Mouse (Mus musculus) cerebellum, adult 9-10 months (tissue): ENCODE measurements around the gene Wdr6.

ENCODE experiments used
- DNase-seq: peaks from one replicate; pipeline ENCODE4 v3.0.0; 2022

Gene Wdr6

DNA sequence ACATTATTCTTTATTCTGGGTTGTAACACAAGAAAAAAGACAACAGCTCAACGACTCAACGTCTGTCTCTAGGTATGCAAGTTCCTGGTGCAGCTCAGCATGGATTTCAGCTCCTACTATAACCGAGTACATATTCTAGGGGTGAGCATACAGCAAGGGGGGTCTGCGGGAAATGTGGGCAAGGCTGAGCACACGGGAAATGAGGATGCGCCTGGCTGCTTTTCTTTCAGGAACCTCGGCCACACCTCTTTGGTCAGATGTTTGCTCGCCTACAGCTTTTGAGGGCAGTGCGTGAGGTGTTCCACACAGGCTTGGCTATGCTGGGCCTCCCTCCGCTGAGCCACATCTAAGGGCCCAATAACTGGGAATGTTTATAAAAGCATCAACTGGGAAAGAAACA is 6.2 kb downstream of the Wdr6 start:
- DNase-seq, result no peak

DNA sequence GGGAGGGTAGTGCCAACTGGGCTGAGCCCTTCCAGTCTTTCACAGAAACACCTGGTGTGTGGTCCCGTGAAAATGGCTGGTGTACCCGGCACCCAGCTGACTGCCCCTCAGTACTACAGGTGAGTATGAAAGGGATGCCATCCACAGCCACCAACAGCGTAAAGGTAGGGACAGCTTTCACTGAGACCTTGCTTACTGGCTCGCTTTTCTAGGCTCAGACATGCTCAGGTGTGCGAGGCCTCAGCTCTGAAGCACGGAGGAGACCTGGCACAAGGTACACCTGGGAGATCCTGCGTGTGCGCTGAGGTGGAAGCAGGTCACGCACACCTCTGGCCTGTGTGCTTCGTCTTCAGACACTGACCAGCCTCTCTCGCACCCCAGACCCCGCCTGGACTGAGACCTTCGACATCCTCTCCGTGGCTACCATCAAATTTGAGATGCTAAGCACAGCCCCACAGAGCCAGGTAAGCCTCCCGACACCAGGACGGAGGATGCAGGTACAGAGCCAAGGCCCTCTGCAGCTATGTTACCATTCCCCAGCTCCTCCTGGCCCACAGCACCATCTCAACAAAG is 7.1 kb downstream of the Wdr6 start:
- peak; percentile 42 for DNase-seq

DNA sequence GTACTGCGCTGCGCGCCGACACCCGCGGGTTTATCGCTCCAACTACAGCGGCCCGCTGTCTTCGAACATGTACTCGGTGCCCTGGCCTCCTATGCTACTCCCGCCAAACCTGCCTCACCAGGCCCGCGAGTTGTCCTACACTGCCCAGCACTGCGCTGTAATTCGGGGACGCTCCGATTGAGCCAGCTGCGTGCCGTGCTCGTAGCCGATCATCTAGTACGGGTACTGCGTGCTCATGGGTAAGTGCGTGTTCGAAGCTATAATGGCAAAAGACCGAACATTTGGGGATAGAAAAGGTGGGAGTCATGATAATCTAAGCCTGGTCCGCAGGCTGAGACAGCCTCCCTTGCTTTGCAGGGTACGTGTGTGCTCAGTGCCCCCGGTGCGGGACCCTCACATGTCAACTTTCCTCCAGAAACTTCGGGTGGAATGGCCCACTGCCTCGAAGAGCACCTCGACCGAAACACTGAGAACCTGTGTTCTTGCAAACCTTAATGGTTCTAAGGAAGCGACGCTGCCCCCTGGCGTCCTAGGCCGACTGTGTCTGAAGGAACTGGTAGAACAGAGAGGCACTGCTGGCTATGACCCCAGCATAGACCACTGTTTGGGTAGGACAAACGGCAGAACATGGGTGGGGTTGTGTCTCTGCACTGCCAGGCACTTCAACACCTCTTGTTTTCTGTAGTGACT is 8.2 kb downstream of the Wdr6 start:
- peak; percentile 76 for DNase-seq

DNA sequence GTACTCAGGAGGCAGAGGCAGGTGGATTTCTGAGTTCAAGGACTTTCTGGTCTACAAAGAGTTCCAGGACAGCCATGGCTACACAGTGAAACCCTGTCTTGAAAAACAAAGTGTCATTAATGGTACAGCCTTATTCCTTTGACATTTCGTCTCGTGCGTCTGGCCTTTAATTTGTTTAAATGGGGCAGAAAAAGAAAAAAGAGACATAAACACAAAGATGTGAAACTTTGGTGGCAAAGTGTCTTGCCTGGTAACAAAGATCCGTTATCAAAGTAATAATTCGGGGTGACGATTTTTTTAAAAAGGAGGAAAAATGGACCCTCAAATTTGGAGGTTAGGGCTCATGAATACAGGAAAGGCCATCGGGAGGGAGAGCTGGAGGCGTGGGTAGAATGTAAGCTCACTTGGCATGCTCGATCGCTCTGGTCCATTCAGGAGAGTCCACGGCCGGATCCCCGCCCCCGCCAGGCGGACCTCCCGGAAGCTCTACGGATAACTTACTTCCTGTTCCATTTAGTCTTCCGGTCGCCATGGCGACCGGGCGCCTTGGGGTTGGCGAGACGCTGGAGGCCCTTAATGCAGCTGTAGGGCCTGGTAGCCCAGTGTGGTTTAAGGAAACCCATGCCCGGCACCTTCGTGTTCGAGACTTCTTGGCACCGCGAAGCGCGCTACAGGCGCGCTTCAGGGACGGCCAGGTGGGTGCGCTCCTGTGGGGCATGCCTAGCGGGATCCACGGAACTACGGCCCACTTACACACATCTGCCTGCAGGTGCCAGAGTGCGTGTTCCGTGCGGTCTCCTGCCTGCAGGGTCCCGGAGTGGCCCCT is 8.9 kb downstream of the Wdr6 start, which contains the start of gene Dalrd3:
Gene Dalrd3, plus strand, starts transcription at position 506 of the 826 bp plus-strand sequence.
- DNase-seq, result peak; percentile 92

DNA sequence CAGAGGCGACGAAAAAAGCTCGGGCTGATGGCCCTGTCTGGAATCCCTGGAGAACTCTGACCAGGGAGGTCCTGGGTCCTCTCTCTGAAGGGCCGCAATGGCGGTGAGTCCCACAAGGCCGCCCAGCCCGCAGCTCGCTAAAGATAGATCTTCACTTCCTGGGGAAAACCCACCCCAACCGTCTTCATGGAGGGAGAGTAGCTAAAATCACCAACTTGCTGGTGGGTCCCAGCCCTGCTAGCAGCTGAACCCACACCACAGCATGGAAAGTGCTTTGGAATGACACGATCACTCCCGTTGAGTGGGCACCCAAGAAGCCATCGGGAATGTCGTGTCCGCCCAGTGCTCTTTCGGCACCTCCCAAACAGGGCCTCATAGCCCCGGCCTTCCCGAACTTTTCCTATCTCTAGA is 10.0 kb downstream of the Wdr6 start:
- peak; percentile 60 for DNase-seq

DNA sequence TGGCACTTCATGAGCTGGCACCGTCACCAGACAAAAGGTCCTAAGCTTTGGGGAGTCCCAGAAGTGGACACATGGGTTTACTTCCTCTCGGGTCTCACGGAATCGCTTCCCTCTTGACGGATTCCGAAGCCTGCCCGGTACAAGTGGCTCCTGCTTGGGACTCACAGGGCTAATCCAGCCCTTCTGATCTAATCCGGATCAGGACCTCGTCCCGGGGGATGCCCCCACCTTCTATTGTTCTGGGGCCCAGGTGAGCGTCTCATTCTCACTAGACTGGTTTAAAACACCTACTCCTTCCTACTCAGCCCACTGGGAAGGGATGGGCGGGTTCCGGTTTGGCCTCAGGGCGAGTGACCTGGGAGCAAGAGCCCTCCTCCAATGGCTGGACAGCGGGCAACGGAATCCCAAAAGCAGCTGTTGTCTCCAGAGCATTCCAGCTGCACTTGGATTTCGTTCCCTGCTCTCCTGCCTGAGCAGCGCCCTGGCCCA is 10.6 kb downstream of the Wdr6 start:
- DNase-seq, result no peak

DNA sequence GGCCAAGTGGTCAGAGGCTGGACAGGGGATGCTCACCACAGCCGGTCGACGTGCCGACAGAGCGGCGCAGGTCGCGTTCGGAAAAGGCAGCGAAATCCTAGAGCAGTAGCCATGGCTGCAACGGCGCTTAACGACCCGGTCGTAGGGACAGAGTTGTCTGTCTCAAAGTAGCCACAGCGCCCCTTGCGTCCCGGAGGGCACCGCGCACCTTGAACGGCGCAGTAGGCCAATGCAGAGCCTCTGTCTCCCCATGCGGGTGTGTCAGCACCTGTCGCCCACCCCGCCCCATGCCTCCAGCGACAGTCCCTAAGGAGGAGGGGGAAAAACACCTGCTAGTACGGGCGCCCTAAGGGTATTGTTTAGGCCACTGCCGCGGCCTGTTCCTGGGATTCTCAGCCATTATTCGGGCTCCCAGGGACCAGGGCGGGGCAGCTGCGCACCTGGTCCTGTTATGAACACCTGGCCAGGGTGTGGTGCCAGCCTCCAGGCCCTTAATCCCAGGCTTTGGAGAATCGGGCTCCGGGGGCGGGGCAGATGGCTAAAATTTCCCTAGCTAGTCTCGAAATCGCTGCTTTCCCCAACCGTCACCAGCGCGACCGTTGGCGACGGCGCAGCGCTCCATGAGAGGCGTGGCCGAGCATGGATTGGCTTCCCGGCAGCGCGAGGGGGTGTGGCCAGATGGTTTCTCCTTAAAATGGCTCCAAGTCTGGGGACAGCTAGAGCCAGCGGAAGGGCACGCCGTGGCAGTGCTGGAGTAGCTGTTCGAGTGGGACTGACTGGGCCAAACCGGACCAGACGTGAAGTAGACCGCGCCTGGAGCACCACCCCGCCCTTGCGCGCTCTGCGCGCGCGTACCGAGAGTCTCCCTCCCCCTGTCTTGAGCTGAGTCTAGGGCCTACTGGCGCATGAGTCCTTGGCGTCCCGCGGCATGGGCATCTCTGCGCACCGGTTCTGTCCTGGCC is 11.4 kb downstream of the Wdr6 start, which contains the start of gene Ndufaf3:
Gene Ndufaf3, minus strand, starts transcription at position 620 of the 962 bp plus-strand sequence.
- peak; percentile 96 for DNase-seq

DNA sequence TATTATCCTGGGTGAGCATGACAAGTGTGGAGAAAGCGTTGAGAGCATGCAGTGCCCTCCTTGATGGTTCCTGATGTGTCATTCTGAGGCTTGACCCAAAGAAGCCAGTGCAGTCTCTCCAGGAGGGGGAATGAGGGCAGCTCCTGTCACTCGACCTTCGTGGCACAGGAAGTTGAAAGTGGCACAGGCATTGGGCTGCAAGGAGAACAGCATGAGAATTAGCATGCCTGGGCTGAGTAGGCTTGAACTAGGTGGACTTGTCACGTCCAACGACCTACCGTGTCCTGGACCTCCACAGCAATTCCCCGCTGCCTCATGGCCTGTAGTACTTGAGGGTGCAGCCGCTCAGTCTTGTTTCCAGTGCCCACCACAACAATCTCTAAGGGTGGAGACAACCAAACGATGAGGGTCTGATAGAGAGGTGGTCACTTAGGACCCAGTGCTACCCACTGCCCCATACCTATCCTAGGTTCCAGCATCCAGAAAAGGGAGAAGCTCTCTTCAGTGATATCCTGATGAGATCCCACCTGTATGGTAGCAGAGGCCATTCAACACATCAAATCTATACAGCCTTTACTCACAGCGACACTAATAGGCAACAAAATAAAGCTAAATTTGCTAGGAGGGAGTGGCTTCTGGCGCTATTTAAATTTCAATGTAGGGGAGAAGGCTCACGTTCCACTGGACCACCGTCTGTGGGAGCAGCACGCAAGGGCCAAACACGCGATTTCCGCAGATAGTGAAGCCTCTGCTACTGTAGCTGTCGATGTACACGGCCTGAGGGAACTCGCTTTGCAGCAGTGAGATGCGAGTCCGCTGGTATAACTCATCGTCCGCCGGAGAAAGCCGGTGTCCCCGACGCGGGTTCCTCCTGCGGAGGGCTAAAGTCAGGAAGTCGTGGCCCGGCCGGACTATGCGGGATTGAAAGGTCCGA is 12.4 kb downstream of the Wdr6 start:
- no peak for DNase-seq

DNA sequence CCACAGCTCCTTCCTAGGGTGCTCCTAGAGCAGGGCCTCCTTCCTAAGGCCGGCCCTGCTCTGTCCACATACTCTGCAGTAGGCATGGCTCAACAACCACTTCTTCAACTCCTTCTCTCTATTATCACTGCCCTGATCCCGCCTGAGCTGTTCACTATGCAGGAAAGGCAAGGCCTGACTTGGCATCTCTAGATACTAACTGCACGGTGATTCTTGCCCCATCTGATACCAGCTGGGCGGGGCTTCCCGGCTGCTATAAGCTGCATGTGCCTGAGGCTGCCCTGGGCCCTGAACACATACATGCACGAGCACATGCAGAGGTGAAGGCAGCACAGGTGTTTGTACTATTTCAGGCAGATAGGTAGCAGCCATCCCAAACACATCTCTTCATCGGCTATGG is 14.4 kb downstream of the Wdr6 start:
- peak; percentile 50 for DNase-seq

DNA sequence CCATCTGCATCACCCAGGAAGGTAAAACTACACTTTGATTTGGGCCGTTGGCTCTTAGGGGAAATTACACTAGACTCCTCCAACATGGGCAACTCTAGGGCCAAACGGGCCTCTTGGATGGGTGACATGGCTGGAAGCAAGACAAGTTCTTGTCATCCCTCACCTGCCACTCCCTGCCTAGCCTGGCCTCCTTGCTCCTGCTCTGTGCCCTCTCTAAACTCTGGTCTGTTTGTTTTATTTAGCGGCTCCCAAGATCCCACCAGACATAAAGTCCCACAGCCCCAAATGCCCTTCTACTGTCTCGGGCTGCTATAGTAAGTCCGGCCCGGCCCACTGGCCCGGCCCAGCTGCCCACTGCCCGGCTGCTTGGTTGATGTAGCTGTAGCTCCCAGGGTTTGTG is 14.9 kb downstream of the Wdr6 start:
- no peak for DNase-seq

DNA sequence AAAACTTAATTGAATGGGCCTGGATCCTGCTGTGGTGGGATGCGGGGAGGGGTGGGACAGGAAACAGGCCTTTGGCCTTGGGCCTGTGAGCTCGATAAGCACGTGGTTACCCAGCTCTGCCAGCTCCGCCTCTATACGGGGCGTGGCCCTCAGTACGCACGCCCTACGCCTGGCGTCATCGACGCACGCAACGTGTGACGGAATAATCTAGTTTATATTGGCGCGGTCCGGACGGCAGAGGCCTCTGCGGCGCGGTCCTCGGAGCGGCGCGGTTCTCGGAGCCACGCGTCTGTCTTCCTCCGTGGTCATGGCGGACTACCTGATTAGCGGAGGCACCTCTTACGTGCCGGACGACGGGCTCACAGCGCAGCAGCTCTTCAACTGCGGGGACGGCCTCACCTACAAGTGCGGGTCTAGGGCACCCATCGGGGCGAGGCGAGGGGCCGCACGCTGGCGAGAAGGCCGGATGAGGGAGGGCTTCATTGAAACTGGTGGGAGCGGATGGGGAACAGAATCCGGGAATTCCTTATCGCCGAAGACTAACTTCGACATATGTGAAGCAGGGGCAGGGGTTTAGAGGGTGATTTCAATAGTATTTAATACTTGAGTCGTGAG is 18.2 kb downstream of the Wdr6 start, which contains the start of gene Impdh2:
Gene Impdh2, plus strand, starts transcription at position 60 of the 615 bp plus-strand sequence.
- peak; percentile 92 for DNase-seq

DNA sequence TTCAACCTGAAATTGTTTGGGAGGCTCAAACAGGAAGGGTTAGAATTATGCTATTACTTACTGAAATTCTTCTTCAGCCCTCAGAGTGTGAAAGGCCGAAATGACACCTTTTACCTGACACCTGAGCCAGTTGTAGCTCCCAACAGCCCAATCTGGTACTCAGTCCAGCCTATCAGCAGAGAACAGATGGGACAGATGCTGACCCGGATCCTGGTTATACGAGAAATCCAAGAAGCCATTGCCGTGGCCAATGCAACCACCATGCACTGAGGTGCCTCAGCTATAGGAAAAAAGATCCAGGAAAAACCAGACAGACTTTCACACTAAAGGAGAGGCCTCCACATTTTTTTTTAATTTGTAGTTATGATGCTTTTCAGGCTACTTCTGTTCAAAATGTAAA is 19.4 kb downstream of the Wdr6 start:
- no peak for DNase-seq

DNA sequence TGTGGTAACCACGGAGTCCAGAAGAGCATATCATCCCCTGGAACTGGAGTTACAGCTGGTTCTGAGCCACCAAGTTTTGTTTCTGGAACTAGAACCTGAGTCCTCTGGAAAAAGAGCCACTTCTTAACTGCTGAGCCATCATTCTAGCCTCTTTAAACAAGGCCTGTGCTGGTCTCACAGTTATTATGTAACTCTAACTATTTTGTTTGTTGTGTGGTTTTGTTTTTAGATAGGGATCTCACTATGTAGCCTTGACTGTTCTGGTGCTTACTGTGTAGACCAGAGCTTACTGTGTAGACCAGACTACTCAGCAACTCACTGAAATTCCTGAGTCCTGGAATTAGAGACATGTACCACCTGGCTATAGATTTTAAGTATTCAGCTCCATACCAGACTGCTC is 31.7 kb downstream of the Wdr6 start:
- no peak for DNase-seq

DNA sequence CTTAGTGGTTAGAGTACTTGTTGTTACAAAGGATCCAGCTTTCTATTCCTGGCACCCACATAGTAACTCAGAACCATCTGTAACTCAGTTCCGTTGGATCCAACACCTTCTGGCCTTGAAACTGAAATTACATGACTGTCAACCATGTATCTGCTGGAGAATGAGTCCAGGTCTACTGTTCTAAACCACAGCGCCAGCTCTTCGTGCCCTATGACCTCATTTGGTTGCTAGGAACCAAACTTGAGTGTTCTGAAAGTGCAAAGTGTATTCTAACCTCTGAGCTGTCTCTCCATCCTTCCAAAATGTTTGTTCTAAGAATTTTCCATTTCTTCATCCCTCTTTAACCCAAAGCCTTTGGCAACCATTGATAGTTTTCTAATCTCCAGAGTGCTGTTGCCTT is 32.6 kb downstream of the Wdr6 start:
- no peak for DNase-seq

DNA sequence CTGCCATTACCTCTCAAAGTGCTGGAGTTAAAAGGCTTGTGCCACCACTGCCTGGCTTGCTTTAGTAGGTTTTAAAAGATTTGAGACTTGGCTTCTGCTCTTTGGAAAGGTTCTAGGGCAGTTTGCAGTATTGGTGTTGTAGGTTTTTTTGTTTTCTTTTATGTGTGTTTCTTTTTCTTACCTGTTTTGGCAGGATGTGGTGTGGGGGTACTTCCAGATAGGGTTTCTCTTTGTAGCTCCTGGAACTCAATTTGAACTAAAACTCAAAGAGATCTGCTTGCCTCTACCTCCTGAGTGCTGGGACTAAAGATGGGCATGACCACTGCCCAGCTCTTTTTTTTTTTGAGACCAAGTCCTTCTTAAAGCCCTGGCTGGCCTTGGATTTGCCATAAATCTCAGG is 37.7 kb downstream of the Wdr6 start:
- DNase-seq, result no peak

DNA sequence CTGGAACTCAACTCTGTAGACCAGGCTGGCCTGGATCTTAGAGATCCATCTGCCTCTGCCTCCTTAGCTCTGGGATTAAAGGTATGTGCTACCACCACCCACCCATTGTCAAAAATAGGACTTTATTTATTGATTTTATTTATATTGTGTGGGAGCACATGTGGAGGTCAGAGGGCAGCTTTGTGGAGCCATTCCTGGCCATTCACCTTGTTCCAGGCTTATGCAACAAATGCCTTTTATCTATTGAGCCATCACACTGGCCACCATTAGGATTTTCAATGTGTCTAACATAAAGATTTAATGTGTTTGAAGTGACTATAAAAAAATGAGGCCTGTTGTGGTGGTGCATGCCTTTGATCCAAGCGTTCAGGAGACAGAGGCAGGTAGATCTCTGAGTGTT is 47.0 kb downstream of the Wdr6 start:
- no peak for DNase-seq

DNA sequence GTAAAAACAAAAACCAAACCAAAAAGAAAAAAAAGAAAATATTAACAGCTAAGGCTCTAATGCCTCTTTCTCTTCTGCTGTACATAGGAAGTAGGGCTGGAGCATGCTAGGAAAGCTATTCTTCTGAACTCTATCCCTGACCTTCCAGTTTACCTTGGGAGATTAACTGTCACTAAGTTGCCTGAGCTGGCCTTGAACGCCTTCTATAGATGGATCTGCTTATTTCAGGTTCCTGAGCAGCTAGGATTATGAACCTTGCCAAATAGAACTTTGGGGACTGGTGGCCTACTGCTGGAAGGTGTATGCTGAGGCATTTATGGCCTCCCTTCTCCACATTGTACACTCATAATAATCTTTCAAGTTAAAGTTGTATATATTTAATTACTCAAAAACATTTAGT is 47.6 kb downstream of the Wdr6 start:
- DNase-seq, result no peak

DNA sequence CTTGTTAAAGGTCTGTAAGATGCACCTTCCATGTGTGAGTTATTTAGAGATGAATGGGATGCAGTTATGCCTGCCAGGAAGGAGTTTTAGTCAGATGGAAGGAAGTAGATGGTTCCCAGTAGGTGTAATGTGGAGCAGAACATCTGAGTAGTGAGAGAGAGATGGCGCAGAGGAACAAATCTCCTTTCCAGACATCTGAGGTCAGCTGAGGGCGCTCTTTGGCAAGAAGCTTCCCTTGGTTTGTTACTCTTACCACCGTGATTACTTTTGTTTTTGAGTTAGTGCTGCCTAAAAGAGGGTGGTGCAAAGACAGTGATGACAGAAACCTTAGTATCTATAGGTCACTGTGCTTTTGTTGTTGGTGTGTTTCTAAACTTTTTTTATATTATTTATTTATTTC is 53.1 kb downstream of the Wdr6 start:
- DNase-seq, result no peak

DNA sequence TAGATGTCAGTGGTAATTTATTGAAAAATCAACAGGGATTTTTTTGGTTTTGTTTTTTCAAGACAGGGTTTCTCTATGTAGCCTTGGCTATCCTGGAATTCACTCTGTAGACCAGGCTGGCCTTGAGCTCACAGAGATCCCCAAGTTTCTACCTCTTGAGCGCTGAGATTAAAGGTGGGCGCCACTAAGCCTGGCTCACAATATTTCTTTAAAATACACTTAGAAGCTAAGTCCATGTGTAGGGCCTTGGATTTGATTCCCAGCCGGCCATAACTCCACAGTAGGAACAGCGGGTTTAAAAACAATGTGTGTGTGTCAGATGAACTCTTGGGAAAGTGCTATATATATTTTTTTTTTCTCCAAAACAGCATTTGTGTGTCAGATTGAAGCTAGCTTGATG is 55.2 kb downstream of the Wdr6 start:
- DNase-seq, result no peak
